Mouse (Mus musculus): ENCODE data around the gene Klhl12. TPM values are rescaled to one million over a fixed set of nuclear protein-coding genes. Genes with fewer than 3 reads are reported as not detected.
"Not testable (repeated sequence)": the region's sequence is repeated elsewhere in the genome, so short reads cannot be mapped to it uniquely, and the experiment has no call there.

Klhl12 gene
- polyA plus RNA-seq, 1 experiment from 2014 or later, result 34.1 TPM

- Histone ChIP-seq H3K36me3 (replicated peaks) (no peaks in the 10 kb centered on the region), H3K27me3 (no peaks in the 10 kb centered on the region), H3K9ac (no peak overlapping the region), H3K27ac (no peak overlapping the region), H3K4me3 (replicated peaks) (no peak overlapping the region), H3K4me2 (no peak overlapping the region), H3K4me1 (peaks cover 9% of the 10 kb centered on the region), H3K9me3 (no peaks in the 10 kb centered on the region)
- 84% methylated on average over 7 of the region's 7 CpGs for WGBS
- ATAC-seq (ENCODE audit: low FRiP score), result no peak
Measured at GRCm38 (mm10) chr1:134521163-134521562, 65.8 kb downstream of the Klhl12 start.

GRCm38 (mm10) chr1:134522325-134522724 is 67.0 kb downstream of the Klhl12 start:
- Histone ChIP-seq H3K4me2 (no peak overlapping the region), H3K36me3 (replicated peaks) (no peaks in the 10 kb centered on the region), H3K9ac (no peak overlapping the region), H3K4me3 (replicated peaks) (no peak overlapping the region), H3K4me1 (no peaks in the 10 kb centered on the region), H3K27me3 (no peaks in the 10 kb centered on the region), H3K9me3 (no peaks in the 10 kb centered on the region), H3K27ac (no peak overlapping the region)
- ATAC-seq (ENCODE audit: low FRiP score), result no peak
- WGBS, result 69% methylated on average over 2 of the region's 2 CpGs

- H3K36me3 ChIP-seq (replicated peaks), result no peaks in the 10 kb centered on the region
- H3K4me3 ChIP-seq (replicated peaks), result no peak overlapping the region
- 77% methylated on average over 5 of the region's 5 CpGs for WGBS
- no peak overlapping the region for H3K4me2 ChIP-seq
- no peaks in the 10 kb centered on the region for H3K9me3 ChIP-seq
- no peaks in the 10 kb centered on the region for H3K27me3 ChIP-seq
- no peak overlapping the region for H3K27ac ChIP-seq
- H3K9ac ChIP-seq, result no peak overlapping the region
- no peak for ATAC-seq (ENCODE audit: low FRiP score)
- no peaks in the 10 kb centered on the region for H3K4me1 ChIP-seq
Measured at GRCm38 (mm10) chr1:134524424-134524823, 69.1 kb downstream of the Klhl12 start.

DNA sequence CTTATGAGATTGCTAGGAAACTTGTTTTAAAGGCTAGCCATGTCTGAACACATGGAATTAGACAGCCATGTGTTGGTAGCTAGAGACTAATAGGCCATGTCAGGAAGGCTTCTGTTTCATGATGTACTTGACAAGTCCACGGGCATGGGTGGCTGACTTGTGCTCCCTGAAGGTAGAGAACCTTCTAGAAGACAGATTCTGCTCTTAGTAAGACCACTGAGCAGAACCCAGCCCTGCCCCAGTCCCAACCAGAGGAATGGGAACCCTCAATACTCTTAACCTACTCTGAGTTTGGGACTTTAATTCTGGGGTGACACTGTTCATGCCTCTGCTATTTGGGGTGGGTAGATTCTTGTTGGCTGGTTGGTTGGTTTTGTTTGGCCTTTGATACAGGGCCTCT is 69.7 kb downstream of the Klhl12 start:
- Histone ChIP-seq H3K27me3 (no peaks in the 10 kb centered on the region), H3K9ac (no peak overlapping the region), H3K4me1 (no peaks in the 10 kb centered on the region), H3K27ac (no peak overlapping the region), H3K4me2 (no peak overlapping the region), H3K9me3 (no peaks in the 10 kb centered on the region), H3K36me3 (replicated peaks) (no peaks in the 10 kb centered on the region), H3K4me3 (replicated peaks) (no peak overlapping the region)
- 81% methylated on average over 1 of the region's 1 CpGs for WGBS
- no peak for ATAC-seq (ENCODE audit: low FRiP score)

DNA sequence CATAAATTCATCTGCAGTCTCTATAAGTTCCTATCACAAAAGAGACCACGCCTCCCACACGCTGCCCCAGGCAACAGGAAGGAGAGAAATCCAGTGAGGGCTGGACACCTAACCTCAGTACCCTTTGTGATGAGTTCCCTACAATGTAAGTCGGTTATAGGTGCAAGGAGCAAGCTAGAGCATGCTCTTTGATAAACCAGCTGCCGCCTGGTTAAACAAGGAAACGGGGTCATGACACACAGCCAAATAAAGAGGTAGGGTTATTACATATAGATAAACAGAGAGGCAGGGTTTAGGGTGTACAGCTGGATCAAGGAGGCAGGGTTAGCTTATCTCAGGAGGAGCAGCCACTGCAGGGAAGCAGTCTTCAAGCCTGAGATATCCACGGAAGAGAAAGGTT is 71.4 kb downstream of the Klhl12 start:
- 89% methylated on average over 6 of the region's 6 CpGs for WGBS
- no peak overlapping the region for H3K4me3 ChIP-seq (replicated peaks)
- no peak for ATAC-seq (ENCODE audit: low FRiP score)

GRCm38 (mm10) chr1:134530618-134531017 is 75.3 kb downstream of the Klhl12 start:
- 54% methylated on average over 6 of the region's 6 CpGs for WGBS
- H3K9ac ChIP-seq, result no peak overlapping the region

More for the DNA sequence above, 71.4 kb downstream of the Klhl12 start:
- H3K36me3 ChIP-seq (replicated peaks), result no peaks in the 10 kb centered on the region
- H3K27me3 ChIP-seq, result no peaks in the 10 kb centered on the region
- no peak overlapping the region for H3K27ac ChIP-seq
- no peaks in the 10 kb centered on the region for H3K9me3 ChIP-seq
- H3K4me2 ChIP-seq, result no peak overlapping the region
- H3K4me1 ChIP-seq, result no peaks in the 10 kb centered on the region
- no peak overlapping the region for H3K9ac ChIP-seq

DNA sequence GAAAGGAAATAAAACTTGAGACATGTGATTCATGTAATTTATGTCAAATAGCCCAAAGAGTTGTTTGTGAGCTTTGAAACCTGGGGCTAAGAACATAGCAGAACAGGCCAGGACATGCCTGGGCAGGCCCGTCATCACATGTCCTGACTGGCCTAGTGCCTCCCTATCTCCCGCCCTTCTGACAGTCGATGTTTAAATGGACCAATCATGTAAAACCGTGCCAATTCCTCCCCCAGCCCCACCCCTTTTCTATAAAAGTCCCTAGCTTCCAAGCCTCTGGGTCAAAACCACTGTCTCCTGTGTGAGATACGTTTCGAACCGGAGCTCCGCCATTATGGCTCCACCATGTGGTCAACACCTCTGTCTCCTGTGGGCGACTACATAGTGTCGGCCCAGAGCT is 78.4 kb downstream of the Klhl12 start:
- ATAC-seq (ENCODE audit: low FRiP score), result not testable (repeated sequence)

More at GRCm38 (mm10) chr1:134530618-134531017, 75.3 kb downstream of the Klhl12 start:
- Histone ChIP-seq H3K27ac (0 out of 2 replicates have a peak overlapping the region, but pooled peaks have one; percentile 13), H3K4me1 (no peaks in the 10 kb centered on the region), H3K4me2 (no peak overlapping the region), H3K9me3 (no peaks in the 10 kb centered on the region), H3K36me3 (replicated peaks) (no peaks in the 10 kb centered on the region), H3K27me3 (no peaks in the 10 kb centered on the region), H3K4me3 (replicated peaks) (no peak overlapping the region)
- ATAC-seq (ENCODE audit: low FRiP score), result no peak

GRCm38 (mm10) chr1:134535054-134535453 is 79.7 kb downstream of the Klhl12 start:
- no peaks in the 10 kb centered on the region for H3K4me1 ChIP-seq
- no peaks in the 10 kb centered on the region for H3K27me3 ChIP-seq
- H3K9me3 ChIP-seq, result no peaks in the 10 kb centered on the region
- H3K27ac ChIP-seq, result no peak overlapping the region
- no peak overlapping the region for H3K9ac ChIP-seq
- H3K36me3 ChIP-seq (replicated peaks), result no peaks in the 10 kb centered on the region
- ATAC-seq (ENCODE audit: low FRiP score), result no peak
- no peak overlapping the region for H3K4me2 ChIP-seq
- 92% methylated on average over 1 of the region's 1 CpGs for WGBS
- H3K4me3 ChIP-seq (replicated peaks), result no peak overlapping the region

More for the DNA sequence above, 78.4 kb downstream of the Klhl12 start:
- H3K9ac ChIP-seq; H3K9me3 ChIP-seq; H3K4me3 ChIP-seq (replicated peaks); H3K27me3 ChIP-seq; H3K27ac ChIP-seq; H3K4me2 ChIP-seq; H3K4me1 ChIP-seq; H3K36me3 ChIP-seq (replicated peaks): not testable (repeated sequence)
- WGBS, result 92% methylated on average over 10 of the region's 10 CpGs

DNA sequence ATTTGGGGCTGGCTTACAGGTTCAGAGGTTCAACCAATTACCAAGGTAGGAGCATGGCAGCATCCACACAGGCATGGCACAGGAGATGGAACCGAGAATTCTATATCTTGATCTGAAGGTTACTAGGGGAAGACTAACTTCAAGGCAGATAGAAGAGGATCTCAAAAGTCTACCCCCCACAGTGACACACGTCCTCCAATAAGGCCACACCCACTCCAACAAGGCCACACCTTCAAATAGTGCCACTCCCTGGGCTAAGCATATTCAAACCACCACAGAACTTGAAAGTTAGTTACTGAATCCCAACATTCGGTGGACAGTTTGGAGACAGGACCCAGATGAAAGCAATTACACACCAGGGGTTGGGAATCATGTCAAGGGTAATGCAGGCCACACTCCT is 80.2 kb downstream of the Klhl12 start:
- Histone ChIP-seq H3K4me1 (no peaks in the 10 kb centered on the region), H3K4me3 (replicated peaks) (no peak overlapping the region), H3K27ac (no peak overlapping the region), H3K36me3 (replicated peaks) (no peaks in the 10 kb centered on the region), H3K27me3 (no peaks in the 10 kb centered on the region), H3K9ac (no peak overlapping the region), H3K9me3 (no peaks in the 10 kb centered on the region), H3K4me2 (no peak overlapping the region)
- 82% methylated on average over 3 of the region's 3 CpGs for WGBS
- no peak for ATAC-seq (ENCODE audit: low FRiP score)

GRCm38 (mm10) chr1:134540610-134541009 is 85.3 kb downstream of the Klhl12 start:
- Histone ChIP-seq H3K9ac (no peak overlapping the region), H3K4me1 (no peaks in the 10 kb centered on the region), H3K9me3 (0 out of 2 replicates have a peak, but pooled peaks cover 3% of the 10 kb centered on the region), H3K27me3 (no peaks in the 10 kb centered on the region), H3K36me3 (replicated peaks) (no peaks in the 10 kb centered on the region), H3K27ac (no peak overlapping the region), H3K4me3 (replicated peaks) (no peak overlapping the region), H3K4me2 (no peak overlapping the region)
- ATAC-seq (ENCODE audit: low FRiP score), result no peak
- 90% methylated on average over 10 of the region's 10 CpGs for WGBS

Other genes with a start within 250 kb of the Klhl12 start
- gene Adora1, start 220.1 kb upstream of the Klhl12 start, polyA plus RNA-seq (2016; fragmentation: Nextera tagmentation; extraction: Ambion mirVana), result 1.4 and 1.8 TPM in 2 replicates
- 1.2 TPM in 1 of 2 replicates, not detected in the other for gene Myog, start 165.5 kb upstream of the Klhl12 start, polyA plus RNA-seq (2016; fragmentation: Nextera tagmentation; extraction: Ambion mirVana)
- 3.1 and 3.2 TPM in 2 replicates for gene Ppfia4, start 122.6 kb upstream of the Klhl12 start, polyA plus RNA-seq (2016; fragmentation: Nextera tagmentation; extraction: Ambion mirVana)
- gene Tmem183a, start 93.6 kb upstream of the Klhl12 start, polyA plus RNA-seq (2016; fragmentation: Nextera tagmentation; extraction: Ambion mirVana), result 130 and 131 TPM in 2 replicates
- not detected in 2 replicates for gene 4933406M09Rik, start 69.6 kb upstream of the Klhl12 start, polyA plus RNA-seq (2016; fragmentation: Nextera tagmentation; extraction: Ambion mirVana)
- gene Cyb5r1, start 50.0 kb upstream of the Klhl12 start, polyA plus RNA-seq (2016; fragmentation: Nextera tagmentation; extraction: Ambion mirVana), result 19.2 and 21.5 TPM in 2 replicates
- gene Adipor1, start 40.2 kb upstream of the Klhl12 start, polyA plus RNA-seq (2016; fragmentation: Nextera tagmentation; extraction: Ambion mirVana), result 61.1 and 65.1 TPM in 2 replicates
- gene Rabif, start 39.1 kb downstream of the Klhl12 start, polyA plus RNA-seq (2016; fragmentation: Nextera tagmentation; extraction: Ambion mirVana), result 41.6 and 41.7 TPM in 2 replicates
- gene Mgat4e, start 94.2 kb downstream of the Klhl12 start, polyA plus RNA-seq (2016; fragmentation: Nextera tagmentation; extraction: Ambion mirVana), result not detected in 2 replicates
- gene Kdm5b, start 104.6 kb downstream of the Klhl12 start, polyA plus RNA-seq (2016; fragmentation: Nextera tagmentation; extraction: Ambion mirVana), result 98.2 and 103 TPM in 2 replicates
- gene Syt2, start 191.1 kb downstream of the Klhl12 start, polyA plus RNA-seq (2016; fragmentation: Nextera tagmentation; extraction: Ambion mirVana), result 0.95 and 1.2 TPM in 2 replicates

All from forebrain, embryonic 12.5 days (tissue).